Mouse (Mus musculus): Measurements from ENCODE around the gene Tmem242. TPM values are rescaled to one million over a fixed set of nuclear protein-coding genes. Genes with fewer than 3 reads are reported as not detected.

The Tmem242 gene
- polyA plus RNA-seq, 1 experiment: 9.2 TPM

- Histone ChIP-seq H3K4me1 (replicated peaks; ENCODE audit: control insufficient read depth, insufficient read depth, low read length) (no peaks in the 10 kb centered on the region), H3K27ac (ENCODE audit: control insufficient read depth, insufficient read depth, low read length) (no peak overlapping the region)
- no peak for DNase-seq
Observed at GRCm38 (mm10) chr17:5419771-5420518, 20.1 kb downstream of the Tmem242 start.

GRCm38 (mm10) chr17:5419056-5419455 is 21.0 kb downstream of the Tmem242 start:
- H3K36me3 ChIP-seq (ENCODE audit: control insufficient read depth, insufficient read depth, low read length): peaks cover 3% of the 10 kb centered on the region
- no peak overlapping the region for H3K27ac ChIP-seq (ENCODE audit: control insufficient read depth, insufficient read depth, low read length)
- no peak overlapping the region for H3K4me3 ChIP-seq (ENCODE audit: control insufficient read depth, insufficient read depth, low read length)
- TF ChIP-seq POLR2A (IDR thresholded peaks at IDR 0.05; ENCODE audit: control insufficient read depth, extremely low read depth, insufficient read depth, low read length, poor library complexity) (no peak), CTCF (IDR thresholded peaks at IDR 0.05; ENCODE audit: borderline replicate concordance, control insufficient read depth, extremely low read depth, insufficient read depth, low read length, poor library complexity) (no peak)
- no peaks in the 10 kb centered on the region for H3K4me1 ChIP-seq (replicated peaks; ENCODE audit: control insufficient read depth, insufficient read depth, low read length)
- WGBS: 97% methylated on average over 9 of the region's 9 CpGs
- DNase-seq: no peak
- no peaks in the 10 kb centered on the region for H3K27me3 ChIP-seq (ENCODE audit: control insufficient read depth, insufficient read depth, low read length)

More at GRCm38 (mm10) chr17:5419771-5420518, 20.1 kb downstream of the Tmem242 start:
- no peak overlapping the region for H3K4me3 ChIP-seq (ENCODE audit: control insufficient read depth, insufficient read depth, low read length)
- H3K27me3 ChIP-seq (ENCODE audit: control insufficient read depth, insufficient read depth, low read length): no peaks in the 10 kb centered on the region
- 93% methylated on average over 6 of the region's 6 CpGs for WGBS
- peaks cover 3% of the 10 kb centered on the region for H3K36me3 ChIP-seq (ENCODE audit: control insufficient read depth, insufficient read depth, low read length)
- TF ChIP-seq CTCF (IDR thresholded peaks at IDR 0.05; ENCODE audit: borderline replicate concordance, control insufficient read depth, extremely low read depth, insufficient read depth, low read length, poor library complexity): no peak
- TF ChIP-seq POLR2A (IDR thresholded peaks at IDR 0.05; ENCODE audit: control insufficient read depth, extremely low read depth, insufficient read depth, low read length, poor library complexity): no peak

GRCm38 (mm10) chr17:5418545-5418944 is 21.5 kb downstream of the Tmem242 start, which contains the start of gene Ldhal6b:
TSS of gene Ldhal6b (minus strand) at chr17:5418767.
- Histone ChIP-seq H3K27ac (ENCODE audit: control insufficient read depth, insufficient read depth, low read length) (no peak within 1 kb of the TSS), H3K4me1 (replicated peaks; ENCODE audit: control insufficient read depth, insufficient read depth, low read length) (no peaks in the 10 kb centered on the region), H3K36me3 (ENCODE audit: control insufficient read depth, insufficient read depth, low read length) (peaks cover 3% of the 10 kb centered on the region), H3K27me3 (ENCODE audit: control insufficient read depth, insufficient read depth, low read length) (no peaks in the 10 kb centered on the region), H3K4me3 (ENCODE audit: control insufficient read depth, insufficient read depth, low read length) (no peak within 1 kb of the TSS)
- no peak for DNase-seq
- WGBS: 89% methylated on average over 11 of the region's 11 CpGs
- TF ChIP-seq POLR2A (IDR thresholded peaks at IDR 0.05; ENCODE audit: control insufficient read depth, extremely low read depth, insufficient read depth, low read length, poor library complexity) (no peak), CTCF (IDR thresholded peaks at IDR 0.05; ENCODE audit: borderline replicate concordance, control insufficient read depth, extremely low read depth, insufficient read depth, low read length, poor library complexity) (no peak)

- TF ChIP-seq CTCF (IDR thresholded peaks at IDR 0.05; ENCODE audit: borderline replicate concordance, control insufficient read depth, extremely low read depth, insufficient read depth, low read length, poor library complexity) (no peak), POLR2A (IDR thresholded peaks at IDR 0.05; ENCODE audit: control insufficient read depth, extremely low read depth, insufficient read depth, low read length, poor library complexity) (no peak)
- Histone ChIP-seq H3K36me3 (ENCODE audit: control insufficient read depth, insufficient read depth, low read length) (peaks cover 3% of the 10 kb centered on the region), H3K27me3 (ENCODE audit: control insufficient read depth, insufficient read depth, low read length) (no peaks in the 10 kb centered on the region), H3K4me3 (ENCODE audit: control insufficient read depth, insufficient read depth, low read length) (no peak overlapping the region), H3K4me1 (replicated peaks; ENCODE audit: control insufficient read depth, insufficient read depth, low read length) (no peaks in the 10 kb centered on the region), H3K27ac (ENCODE audit: control insufficient read depth, insufficient read depth, low read length) (no peak overlapping the region)
- WGBS: 98% methylated on average over 3 of the region's 3 CpGs
- no peak for DNase-seq
Observed at GRCm38 (mm10) chr17:5416518-5416917, 23.5 kb downstream of the Tmem242 start.

DNA sequence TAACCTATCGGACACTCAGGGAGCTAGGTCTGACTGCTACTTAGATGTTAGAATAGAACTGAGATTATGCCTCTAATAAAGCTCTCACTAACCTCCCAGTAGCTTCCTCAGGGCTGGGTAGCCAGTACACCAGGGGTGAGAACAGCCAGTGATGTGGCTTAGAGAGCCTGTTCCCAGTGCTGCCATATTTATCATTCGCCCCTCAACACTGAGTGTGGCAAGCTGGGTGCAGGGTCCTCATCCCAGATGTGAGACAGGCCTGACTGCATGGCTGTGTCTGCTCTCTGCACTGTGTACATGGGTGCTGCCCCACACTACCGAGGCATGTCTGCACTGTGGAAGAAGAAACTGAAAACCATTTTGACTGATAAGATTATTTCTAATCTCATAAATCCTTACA is 26.0 kb downstream of the Tmem242 start:
- Histone ChIP-seq H3K36me3 (ENCODE audit: control insufficient read depth, insufficient read depth, low read length) (peaks cover 7% of the 10 kb centered on the region; the same call in 1 of the 2 replicates), H3K27me3 (ENCODE audit: control insufficient read depth, insufficient read depth, low read length) (no peaks in the 10 kb centered on the region), H3K27ac (ENCODE audit: control insufficient read depth, insufficient read depth, low read length) (no peak overlapping the region), H3K4me3 (ENCODE audit: control insufficient read depth, insufficient read depth, low read length) (no peak overlapping the region), H3K4me1 (replicated peaks; ENCODE audit: control insufficient read depth, insufficient read depth, low read length) (no peaks in the 10 kb centered on the region)
- no peak for TF ChIP-seq POLR2A (IDR thresholded peaks at IDR 0.05; ENCODE audit: control insufficient read depth, extremely low read depth, insufficient read depth, low read length, poor library complexity)
- no peak for TF ChIP-seq CTCF (IDR thresholded peaks at IDR 0.05; ENCODE audit: borderline replicate concordance, control insufficient read depth, extremely low read depth, insufficient read depth, low read length, poor library complexity)
- 95% methylated on average over 3 of the region's 3 CpGs for WGBS
- DNase-seq: no peak

DNA sequence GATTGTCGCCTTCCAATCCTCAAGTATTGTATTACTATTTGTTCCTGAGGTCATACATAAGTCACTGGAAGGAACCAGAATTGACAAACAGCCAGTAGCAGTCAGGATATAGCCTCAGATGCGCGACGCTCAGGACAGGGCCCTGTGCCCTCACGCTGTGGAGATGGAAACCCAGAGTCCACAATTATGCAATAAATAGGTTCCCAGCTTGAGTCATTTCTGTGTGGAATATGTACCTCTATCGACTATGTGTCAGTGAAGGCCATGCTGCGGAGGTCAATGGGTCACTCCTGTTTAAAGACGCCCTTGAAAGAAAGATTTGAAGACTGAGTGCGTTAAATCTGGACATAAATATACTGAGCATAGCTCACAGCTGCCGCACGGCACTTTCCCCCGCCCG is 26.7 kb downstream of the Tmem242 start:
- H3K27me3 ChIP-seq (ENCODE audit: control insufficient read depth, insufficient read depth, low read length): no peaks in the 10 kb centered on the region
- no peak overlapping the region for H3K4me3 ChIP-seq (ENCODE audit: control insufficient read depth, insufficient read depth, low read length)
- no peak overlapping the region for H3K27ac ChIP-seq (ENCODE audit: control insufficient read depth, insufficient read depth, low read length)
- no peak for DNase-seq
- H3K36me3 ChIP-seq (ENCODE audit: control insufficient read depth, insufficient read depth, low read length): peaks cover 7% of the 10 kb centered on the region; the same call in 1 of the 2 replicates
- H3K4me1 ChIP-seq (replicated peaks; ENCODE audit: control insufficient read depth, insufficient read depth, low read length): no peaks in the 10 kb centered on the region
- TF ChIP-seq POLR2A (IDR thresholded peaks at IDR 0.05; ENCODE audit: control insufficient read depth, extremely low read depth, insufficient read depth, low read length, poor library complexity): no peak
- no peak for TF ChIP-seq CTCF (IDR thresholded peaks at IDR 0.05; ENCODE audit: borderline replicate concordance, control insufficient read depth, extremely low read depth, insufficient read depth, low read length, poor library complexity)
- 97% methylated on average over 13 of the region's 13 CpGs for WGBS
